Mouse (Mus musculus): ENCODE results near the gene Clrn2.
"Not testable (repeated sequence)": the region's sequence is repeated elsewhere in the genome, so short reads cannot be mapped to it uniquely, and the experiment has no call there.

The Clrn2 gene

DNA sequence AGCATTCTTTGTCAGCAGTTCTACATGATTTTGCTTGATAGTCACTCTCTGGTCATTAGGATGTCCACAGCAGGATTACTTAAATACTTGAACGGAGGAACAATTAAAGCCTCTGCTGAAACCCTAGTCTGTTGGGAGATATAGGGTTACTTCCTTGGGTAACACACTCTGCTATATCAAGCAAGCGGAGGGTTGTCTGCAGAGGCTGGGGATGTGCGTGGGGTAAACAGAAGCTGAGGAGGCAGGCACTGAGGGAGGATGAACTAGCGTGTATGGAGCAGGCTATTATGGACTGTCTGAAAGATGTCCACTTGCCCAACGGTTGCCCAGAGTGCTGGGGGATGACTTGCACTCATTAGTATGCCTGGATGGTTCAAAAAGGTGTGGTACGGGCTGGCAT is at the start of gene Clrn2:
TSS of gene Clrn2 (plus strand) at position 301 of the 400 bp plus-strand sequence.
- no peak for DNase-seq (ENCODE audit: low spot score in 2 of 2)

DNA sequence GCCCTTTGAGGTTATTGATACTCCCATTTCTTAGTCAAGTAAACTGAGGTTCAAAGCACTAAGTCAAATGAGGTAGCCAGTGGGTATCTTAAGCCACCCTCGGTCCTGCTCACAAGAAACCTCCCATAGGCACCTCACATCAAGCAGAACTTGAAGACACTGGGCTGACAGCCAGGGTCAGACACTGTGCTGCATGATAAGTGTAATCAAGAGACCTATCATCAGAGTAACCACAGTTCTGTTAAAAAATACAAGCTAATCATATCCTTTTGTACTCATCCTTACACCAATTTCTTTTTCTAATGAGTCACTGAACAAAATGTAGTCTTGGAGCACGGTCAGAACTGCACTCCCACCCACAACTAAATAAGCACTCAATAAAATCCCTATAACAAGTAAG is 47.4 kb upstream of the Clrn2 start:
- no peak for DNase-seq (ENCODE audit: low spot score in 2 of 2)

DNA sequence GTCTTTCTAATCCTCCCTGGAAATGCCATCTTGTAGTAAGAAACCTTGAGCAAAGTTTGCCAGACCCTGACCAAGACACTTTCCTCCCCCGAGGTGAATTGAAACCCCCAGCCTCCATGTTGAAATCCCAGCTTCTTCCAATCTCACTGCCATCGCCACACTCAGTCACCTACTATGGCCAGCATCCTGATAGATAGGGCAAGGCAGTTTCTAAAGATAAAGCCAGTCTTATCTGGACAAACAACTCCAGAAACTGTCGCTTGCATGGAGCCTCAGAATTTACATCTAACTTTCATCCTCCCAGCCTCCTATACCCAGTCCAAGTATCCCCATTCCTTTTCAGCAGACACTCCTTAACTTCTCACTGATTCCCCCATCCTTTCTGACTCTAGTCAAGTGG is 37.1 kb upstream of the Clrn2 start:
- DNase-seq (ENCODE audit: low spot score in 2 of 2), result no peak

DNA sequence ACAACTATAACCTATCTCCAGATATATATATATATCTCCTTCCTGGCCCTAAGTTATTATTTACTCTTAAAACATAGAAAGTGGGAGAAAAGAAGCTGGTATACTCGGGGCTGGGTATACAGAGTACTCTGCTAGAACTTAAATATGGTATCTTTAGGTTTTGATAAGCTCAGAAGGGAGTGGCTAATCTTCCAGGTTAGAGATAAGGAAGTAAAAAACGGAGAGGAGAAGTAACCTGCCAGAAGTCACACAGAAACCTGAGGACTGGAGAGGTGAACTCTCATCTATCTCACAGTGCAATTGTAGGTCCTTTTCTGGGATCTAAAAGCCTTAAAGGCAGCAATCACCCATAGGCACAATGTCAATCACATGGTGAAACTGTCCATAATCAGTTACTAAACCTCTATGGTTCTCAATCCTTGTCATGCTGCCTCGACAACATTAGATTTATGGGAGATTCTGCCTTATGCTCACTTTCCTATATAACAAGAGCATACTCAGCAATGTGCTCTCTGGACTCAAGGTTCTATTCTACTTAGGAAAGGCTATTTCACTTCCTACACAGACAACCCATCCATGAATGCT is 35.6 kb upstream of the Clrn2 start:
- DNase-seq (ENCODE audit: low spot score in 2 of 2), result no peak

DNA sequence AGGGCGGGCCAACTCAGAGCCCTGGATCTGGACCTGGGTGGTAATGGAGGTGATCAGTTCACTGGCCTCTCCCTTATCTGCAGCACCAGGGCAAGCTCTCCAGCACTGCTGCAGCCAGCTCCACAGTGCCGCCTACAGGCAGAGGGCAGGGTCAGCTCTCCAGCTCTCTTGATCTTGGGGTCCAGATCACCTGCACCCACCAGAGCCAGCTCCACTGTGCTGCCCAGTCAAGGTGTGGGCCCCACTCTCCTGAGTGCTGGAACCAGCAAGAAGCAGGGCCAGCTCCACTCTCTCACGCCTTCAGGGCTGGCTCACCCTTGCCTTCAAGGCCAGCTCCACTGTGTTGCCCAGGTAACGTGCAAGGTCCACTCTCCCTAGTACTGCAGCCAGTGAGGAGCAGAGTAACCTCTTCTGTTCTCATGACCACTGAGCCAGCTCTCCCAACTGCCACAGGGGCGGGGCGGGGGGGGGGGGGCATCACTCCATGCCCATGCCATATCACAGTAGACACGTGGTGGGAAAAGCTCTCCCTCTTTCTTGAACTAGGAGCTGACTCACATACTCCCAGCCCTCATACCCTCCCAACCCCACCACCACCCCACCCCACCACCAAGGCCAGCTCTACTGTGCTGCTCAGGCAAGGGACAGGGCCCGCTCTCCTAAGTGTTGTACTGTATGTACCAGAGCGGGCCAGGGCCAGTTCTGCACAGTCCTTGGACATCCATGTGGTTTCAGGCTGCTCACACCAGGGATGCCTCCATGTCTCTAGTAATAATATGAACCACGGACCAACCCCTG is 33.5 kb upstream of the Clrn2 start:
- peak in 1 of 2 experiments; percentile 8 for DNase-seq (ENCODE audit: low spot score in 2 of 2)

DNA sequence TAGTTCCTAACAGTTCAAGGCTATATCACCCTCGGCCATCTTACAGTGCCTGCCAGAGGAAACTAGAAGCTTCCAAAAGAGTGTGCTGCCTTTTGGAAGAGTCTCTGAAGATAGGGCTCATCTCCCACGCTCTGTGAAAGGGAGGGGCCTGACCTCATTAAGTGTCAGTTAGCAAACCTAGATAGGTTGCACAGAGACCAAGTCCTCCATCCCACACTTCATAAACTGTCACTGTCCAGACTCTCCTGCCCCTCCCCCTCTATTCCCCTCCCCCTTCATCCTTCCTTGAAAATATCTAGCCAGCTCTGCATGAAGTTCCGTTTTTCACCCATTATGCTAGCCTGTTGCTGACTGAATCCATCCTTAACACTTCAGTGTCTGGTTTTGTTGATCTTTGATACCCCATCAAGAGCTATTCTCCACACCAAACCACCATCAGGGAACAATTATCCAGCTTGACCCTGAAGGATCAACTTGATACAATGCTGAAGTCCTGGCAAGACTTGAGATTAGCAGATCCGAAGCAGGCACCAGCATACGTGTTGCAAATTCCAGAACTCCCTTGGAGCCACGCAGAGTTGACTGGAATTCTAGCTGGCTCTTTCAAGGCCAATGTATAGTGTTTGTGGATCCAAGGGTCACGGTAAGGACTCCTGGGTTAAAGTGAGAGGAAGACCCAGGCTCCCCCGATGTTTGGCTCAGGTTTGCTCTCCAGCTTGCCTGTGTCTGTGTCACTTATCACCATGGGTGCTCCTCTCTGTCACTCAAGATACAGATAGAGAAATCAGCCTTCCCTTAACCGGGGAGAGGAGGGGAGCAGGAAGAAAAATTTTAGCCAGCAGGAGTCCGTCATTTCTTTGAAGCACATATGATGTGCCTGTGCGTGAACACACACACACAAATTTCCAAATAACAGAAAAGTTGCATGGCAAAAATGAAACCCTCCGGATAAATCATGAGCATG is 31.4 kb upstream of the Clrn2 start:
- DNase-seq (ENCODE audit: low spot score in 2 of 2), result no peak

DNA sequence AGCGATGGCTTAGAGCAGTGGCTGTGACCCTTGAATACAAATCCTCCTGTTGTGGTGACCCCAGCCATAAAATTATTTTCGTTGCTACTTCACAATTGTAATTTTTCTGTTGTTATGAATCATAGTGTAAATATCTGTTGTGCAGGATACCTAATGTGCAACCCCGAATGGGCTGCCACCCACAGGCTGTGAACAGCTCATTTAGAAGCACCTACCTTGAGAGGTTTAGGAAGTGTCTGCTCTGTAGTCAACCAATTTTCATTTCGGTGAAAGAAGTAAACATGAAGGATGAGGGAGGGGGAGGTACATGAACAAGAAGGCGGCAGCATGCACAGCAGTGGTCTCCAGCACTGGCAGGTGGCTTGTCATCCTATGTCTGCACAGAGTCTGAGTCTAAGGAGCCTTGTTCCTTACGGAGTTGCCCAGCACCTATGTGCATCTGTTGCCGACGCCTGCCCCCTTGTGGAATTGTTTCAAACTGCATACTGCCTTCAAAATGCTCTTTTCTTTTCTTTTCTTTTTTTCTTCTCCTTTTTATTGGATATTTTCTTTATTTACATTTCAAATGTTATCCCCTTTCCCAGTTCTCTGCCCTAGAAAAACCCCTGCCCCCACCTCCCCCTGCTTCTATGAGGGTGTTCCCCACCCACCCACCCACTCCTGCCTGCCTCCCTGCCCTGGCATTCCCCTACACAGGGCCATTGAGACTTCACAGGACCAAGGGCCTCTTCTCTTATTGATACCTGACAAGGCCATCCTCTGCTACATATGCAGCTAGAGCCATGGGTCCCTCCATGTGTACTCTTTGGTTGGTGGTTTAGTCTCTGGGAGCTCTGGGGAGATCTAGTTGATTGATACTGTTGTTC is 29.3 kb upstream of the Clrn2 start:
- DNase-seq (ENCODE audit: low spot score in 2 of 2), result peak in 1 of 2 experiments; percentile 21

DNA sequence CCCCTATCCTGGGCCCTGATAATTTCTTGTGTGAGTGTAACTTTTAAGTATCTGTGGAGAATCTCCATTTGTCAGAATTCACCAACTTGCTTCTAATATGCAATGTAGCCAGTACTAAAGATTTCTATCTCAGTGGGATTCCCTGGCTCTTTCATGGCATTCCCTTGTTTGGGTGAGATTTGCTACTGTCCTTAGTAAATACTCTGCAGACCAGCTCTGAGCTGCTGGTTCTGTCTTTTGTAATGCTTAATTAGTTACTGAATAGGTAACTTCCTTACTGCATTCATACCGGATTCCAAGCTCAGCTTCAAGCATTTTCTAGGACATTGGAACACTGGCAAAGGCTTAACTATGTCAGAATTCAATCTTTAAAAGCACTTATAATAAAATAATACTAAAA is 27.8 kb upstream of the Clrn2 start:
- DNase-seq (ENCODE audit: low spot score in 2 of 2), result not testable (repeated sequence)

DNA sequence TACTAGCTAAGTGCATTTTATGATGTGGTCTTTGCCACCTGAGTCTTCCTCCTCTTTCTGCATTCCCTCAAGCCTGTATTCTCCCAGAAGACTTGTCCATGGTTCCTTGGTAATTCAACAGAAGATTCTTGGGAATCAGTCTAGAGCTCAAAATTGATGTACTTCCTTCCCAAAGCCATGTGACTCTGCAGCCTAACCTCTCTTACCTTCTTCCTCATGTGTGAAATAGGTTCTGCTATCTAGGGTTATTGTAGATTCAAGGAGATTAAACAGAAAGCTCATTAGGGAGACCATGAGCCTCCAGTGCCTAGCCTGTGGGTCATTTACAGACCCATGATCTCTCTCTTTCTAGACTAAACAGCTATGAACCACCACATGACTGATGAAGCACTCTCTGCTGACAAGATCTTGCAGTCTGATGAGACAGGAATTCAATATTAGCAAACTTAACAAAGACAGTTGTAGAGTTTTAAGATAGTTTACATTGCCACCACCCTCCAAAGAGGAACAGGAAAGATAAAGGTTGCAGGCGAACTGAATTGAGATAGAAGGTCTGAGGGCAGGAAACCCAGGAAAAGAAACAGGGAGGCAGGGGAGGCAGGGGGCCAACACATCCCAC is 27.0 kb upstream of the Clrn2 start:
- no peak for DNase-seq (ENCODE audit: low spot score in 2 of 2)

DNA sequence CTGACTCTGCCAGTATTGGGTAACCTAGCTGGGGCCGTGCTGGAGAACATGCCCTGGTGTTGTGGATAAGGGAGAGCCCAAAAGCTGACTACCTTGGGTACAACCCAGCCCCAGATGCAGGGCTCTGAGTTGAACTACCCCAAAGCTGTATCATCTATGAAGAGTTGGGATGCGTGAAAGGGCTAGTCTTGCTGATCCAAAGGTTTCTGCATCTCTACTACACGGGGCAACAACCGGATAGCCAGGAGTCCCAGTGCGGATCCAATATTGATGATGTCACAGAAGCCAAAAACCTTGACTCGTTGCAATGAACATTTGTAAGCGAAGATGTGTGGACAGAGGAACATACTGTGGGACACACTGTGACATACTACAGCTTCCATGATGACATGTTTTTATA is 25.7 kb upstream of the Clrn2 start:
- DNase-seq (ENCODE audit: low spot score in 2 of 2), result no peak

DNA sequence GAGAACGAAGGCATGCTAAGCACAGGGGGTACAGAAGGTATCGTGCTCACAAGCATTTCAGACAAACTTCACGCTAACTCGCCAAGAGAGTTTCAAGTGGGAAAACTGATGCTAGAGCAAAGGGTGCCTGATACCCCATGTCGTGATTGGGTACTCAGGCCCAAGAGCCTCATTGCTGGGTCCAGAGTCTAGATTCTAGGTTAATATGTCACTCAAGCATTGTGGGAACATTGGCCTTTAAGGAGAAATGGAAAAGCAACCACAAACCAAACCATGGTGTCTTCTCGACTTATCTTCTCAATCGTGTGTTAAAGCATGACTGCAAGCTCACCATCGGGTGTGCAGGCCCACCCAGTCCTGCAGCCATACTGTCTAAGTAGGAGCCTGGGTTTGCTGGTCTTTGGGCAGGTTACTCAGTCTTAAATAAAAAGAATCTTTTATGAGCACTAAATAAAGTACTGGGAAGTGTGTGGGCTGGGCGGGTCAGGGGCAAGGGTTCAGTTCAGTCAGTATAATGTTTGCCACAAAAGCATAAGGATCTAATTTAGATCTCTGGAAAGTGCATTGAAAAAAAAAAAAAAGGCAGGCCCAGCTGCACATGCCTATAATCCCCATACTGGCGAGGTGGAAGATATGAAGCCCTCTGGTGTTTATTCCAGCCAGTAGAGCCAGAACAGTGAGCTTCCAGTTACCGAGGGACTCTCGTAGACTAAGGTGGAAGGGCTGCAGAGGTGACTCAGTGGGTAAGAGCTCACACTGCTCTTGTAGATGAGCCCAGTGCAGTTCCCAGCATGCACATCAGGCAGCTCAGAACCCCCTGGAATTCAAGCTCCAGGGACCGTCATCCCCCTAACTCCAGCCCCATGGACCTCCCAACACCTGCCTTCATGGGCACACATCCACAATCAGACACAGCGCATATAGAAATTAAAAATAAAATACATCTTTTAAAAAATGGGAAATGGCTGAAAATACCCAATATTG is 17.3 kb upstream of the Clrn2 start:
- no peak for DNase-seq (ENCODE audit: low spot score in 2 of 2)

DNA sequence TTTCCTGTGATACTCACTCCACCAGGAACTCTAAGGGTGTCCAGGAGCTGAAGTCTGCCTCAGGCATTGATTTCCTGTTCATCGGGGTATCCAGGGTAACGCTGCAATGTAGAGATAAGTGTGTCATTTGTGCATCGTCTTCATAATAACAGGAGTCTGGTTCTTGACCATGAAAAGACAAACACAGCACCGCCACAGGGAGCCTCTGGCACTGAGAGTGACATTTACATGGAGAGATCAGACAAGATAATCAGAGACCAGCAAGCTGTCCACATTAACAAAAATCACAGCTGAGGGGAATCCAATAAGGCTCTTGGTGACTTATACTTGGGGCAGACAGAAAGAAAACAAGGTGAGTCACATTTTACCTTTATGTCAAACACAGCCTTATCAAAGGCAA is 15.7 kb upstream of the Clrn2 start:
- no peak for DNase-seq (ENCODE audit: low spot score in 2 of 2)

DNA sequence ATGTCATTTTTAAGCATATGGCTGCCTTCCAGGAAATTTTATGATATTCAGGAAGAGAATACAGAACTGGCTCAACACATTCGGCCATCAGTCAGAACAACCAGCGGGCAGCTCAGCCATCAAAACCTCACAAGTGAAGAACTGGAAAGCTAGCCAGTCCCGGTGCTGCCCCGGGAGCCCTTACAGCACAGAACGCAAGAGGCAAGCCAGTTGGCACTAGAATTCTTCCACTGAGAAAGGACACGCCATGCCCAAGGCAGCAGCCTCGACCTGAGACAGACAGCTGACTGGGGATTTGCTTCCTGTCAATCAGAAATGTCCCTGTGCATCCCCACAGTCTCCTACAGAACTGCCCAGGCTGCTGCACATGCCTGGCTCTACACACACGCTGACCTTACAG is 15.2 kb upstream of the Clrn2 start:
- DNase-seq (ENCODE audit: low spot score in 2 of 2), result no peak

DNA sequence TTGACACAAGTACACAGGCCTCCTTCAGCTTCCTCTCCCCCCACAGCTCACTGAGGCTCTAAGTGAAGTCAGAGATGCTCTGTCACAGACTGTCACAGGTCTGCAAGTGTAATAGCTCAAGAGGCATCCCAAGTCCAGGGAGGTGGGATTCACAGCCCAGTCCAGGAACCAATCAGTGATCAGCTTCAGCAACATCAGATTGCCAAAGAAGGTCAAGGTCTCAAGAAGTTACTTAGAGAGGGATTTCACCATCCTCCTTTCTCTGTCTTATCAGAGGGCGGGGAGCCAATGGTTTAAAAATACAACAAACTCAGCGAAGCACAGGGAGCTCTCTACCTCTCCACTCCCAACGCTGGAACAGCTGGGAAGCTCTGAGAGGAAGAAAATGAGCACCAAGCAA is 12.4 kb upstream of the Clrn2 start:
- DNase-seq (ENCODE audit: low spot score in 2 of 2), result no peak

DNA sequence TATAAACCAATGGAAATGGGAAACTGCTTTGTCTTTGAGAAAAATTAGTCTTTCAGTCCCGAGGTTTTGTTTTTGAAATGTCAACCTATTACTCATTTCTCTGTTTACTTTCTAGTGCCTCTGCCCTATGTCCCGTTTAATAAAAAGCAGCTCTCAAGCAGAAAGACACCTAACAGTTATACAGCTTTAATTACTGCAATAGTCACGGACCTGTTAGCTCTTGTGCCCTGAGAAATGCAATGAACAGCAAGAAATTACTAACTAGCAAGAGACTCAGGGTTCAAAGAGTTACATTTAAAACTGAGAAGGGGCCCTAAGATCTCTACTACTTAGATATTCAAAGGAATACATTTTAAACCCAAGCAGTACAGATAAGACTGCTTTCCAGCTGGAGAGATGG is 11.8 kb upstream of the Clrn2 start:
- DNase-seq (ENCODE audit: low spot score in 2 of 2), result no peak

DNA sequence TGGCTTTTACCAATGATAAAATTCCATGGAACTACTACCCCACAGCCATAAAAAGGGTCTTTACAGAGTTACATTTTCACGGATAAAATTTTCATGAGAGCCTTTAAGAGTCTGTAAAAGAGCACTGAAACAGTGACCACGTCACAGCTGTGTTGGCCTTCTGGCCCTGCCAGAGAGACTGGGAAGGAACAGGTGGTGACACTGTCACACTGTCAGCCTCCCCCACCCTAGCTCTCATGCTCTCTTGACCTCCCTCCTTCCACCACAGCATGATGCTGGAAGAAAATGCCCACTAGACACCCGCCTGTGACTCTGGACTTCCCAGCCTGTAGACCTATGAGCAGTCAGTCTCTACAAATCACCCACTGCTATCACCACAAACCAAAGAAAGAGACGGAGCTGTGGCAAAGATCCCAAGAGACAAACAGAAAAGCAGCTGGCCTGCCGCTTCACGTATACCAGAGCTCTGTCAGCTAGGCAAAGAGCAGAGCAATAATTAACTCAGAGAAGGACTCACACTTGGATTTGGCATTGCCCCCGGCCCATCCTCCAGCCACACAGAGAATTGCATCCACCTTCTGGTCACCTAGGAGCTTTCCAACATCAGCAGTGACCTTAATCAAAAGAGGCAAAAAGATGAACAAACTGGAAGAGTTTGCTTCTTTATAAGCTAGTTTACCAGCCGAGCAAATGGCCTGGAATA is 9.3 kb upstream of the Clrn2 start:
- DNase-seq (ENCODE audit: low spot score in 2 of 2), result no peak

DNA sequence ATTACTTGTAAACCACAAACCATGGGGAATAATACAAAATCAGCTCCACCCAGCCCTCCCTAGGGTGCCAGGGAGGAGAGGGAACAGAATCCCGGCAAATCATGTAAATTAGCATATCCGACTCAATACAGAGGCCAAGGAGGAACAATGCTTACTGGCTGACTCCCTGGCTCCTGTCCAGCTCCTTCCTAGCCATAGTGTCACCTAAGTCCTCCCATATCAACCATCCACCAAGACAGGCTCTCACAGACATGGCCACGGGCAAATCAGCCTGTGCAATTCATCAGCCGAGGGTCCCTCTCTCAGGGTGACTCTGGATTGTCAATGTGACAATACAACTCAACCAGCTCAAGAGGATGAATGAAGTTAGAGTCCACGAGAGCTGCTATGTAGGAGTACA is 4.9 kb upstream of the Clrn2 start:
- DNase-seq (ENCODE audit: low spot score in 2 of 2), result no peak

DNA sequence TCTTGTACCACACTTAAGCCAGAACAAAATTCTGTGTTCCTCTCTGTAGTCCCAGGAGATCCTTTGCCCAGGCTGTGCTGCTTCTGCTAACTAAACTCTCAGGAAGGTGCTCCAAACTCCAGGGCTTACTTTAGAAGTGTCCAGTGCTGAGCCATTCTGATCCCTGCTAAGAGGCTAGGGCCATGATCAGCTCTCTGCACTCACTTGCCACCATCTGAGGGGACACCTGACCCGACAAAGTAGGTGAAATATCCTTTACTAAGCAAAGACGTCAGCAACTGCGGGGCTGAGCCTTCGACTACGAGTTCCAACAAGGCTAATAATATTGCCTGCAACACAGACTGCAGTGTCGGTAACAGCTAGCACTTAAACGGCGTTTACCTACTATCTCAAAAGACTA is 4.3 kb upstream of the Clrn2 start:
- no peak for DNase-seq (ENCODE audit: low spot score in 2 of 2)
